Mouse (Mus musculus) intestine, embryonic 15.5 days (tissue): Measurements from ENCODE around the gene Tcea3. TPM values are rescaled to one million over a fixed set of nuclear protein-coding genes. Genes with fewer than 3 reads are reported as not detected.
A peak's percentile ranks its signal among the peaks of the same experiment; 100 is the strongest.

ENCODE experiments used
- ATAC-seq: fragments of 200-750 bp; cut with Nextera tagmentation; 2 replicates; pipeline ENCODE4 v1.8.0; 2017; ENCODE audit warnings: moderate TSS enrichment, moderate library complexity
- H3K27ac ChIP-seq: fragments of 300-500 bp; sonication (generic); 2 replicates; pipeline ENCODE4 v1.5.1; 2015; ENCODE audit warnings: mild to moderate bottlenecking, inconsistent platforms
- H3K27me3 ChIP-seq: fragments of 300-500 bp; sonication (generic); replicated peaks from 2 replicates; pipeline ENCODE4 v1.6.1; 2015; ENCODE audit warnings: inconsistent platforms
- H3K36me3 ChIP-seq: fragments of 300-500 bp; sonication (generic); 2 replicates; pipeline ENCODE4 v1.6.1; 2015; ENCODE audit warnings: inconsistent platforms
- H3K4me1 ChIP-seq: fragments of 300-500 bp; sonication (generic); replicated peaks from 2 replicates; pipeline ENCODE4 v1.6.1; 2015; ENCODE audit warnings: inconsistent platforms
- H3K4me2 ChIP-seq: fragments of 300-500 bp; sonication (generic); replicated peaks from 2 replicates; pipeline ENCODE4 v1.6.1; 2015; ENCODE audit warnings: mild to moderate bottlenecking, inconsistent platforms
- H3K4me3 ChIP-seq: fragments of 300-500 bp; sonication (generic); replicated peaks from 2 replicates; pipeline ENCODE4 v1.5.1; 2015; ENCODE audit warnings: inconsistent platforms
- H3K9ac ChIP-seq: fragments of 300-500 bp; sonication (generic); 2 replicates; pipeline ENCODE4 v1.6.1; 2015; ENCODE audit warnings: inconsistent platforms
- H3K9me3 ChIP-seq: fragments of 300-500 bp; sonication (generic); 2 replicates; pipeline ENCODE4 v1.6.1; 2016; ENCODE audit warnings: inconsistent platforms
- WGBS: fragments of 180-500 bp; shearing (Covaris S2); methylation state at CpG from one replicate; pipeline ENCODE4 v1.1.7; 2015; 5-methylcytosine and 5-hydroxymethylcytosine counted together
- polyA plus RNA-seq: library from polyadenylated mRNA; unstranded; fragments of >200 nt; fragmentation: Nextera tagmentation; extraction: Ambion mirVana; gene quantifications from 2 replicates; pipeline ENCODE4 v1.2.1, GENCODE M21; 2015

The Tcea3 gene
- polyA plus RNA-seq, 1 experiment from 2014 or later = 18.3 TPM

DNA sequence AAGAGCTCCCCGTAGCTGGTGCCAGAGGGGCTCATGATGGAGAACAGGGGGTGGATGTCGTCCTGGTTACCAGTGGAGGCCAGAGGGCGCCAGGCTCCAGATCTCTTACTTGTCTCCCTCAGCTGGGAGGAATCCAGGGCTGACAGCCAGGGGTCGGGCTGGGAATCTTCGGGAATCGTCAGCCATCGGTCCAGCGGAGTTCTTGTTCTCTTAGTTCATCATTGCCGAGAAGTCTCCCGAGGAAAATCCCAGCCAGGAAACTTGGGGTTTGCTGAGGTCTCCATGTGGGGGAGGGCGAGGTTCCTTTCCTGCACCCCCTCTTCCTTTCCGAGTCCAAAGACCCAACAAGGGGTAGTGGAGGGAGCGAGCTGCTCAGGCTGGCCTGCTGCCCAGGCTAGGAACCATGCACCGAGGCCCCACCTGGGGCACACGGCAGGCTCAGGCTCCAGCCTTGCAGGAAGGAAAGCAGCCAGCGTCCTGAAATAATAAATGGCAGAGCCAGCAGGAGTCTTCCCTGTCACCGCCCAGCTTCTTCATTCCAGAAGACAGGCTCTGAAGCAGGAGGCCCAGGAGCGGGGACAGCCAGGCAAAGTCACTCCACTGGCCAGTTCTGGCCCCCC is 28.8 kb upstream of the Tcea3 start:
- Histone ChIP-seq H3K4me2 (peak overlapping the region; percentile 48), H3K36me3 (no peaks in the 10 kb centered on the region), H3K9me3 (no peaks in the 10 kb centered on the region), H3K27ac (peak overlapping the region; percentile 67), H3K9ac (peak overlapping the region; percentile 29; the same call in 1 of the 2 replicates), H3K27me3 (no peaks in the 10 kb centered on the region), H3K4me3 (no peak overlapping the region; the same call in 1 of the 2 replicates), H3K4me1 (peaks cover 37% of the 10 kb centered on the region)
- 16% methylated on average over 18 of the region's 18 CpGs for WGBS
- peak; percentile 67 for ATAC-seq

DNA sequence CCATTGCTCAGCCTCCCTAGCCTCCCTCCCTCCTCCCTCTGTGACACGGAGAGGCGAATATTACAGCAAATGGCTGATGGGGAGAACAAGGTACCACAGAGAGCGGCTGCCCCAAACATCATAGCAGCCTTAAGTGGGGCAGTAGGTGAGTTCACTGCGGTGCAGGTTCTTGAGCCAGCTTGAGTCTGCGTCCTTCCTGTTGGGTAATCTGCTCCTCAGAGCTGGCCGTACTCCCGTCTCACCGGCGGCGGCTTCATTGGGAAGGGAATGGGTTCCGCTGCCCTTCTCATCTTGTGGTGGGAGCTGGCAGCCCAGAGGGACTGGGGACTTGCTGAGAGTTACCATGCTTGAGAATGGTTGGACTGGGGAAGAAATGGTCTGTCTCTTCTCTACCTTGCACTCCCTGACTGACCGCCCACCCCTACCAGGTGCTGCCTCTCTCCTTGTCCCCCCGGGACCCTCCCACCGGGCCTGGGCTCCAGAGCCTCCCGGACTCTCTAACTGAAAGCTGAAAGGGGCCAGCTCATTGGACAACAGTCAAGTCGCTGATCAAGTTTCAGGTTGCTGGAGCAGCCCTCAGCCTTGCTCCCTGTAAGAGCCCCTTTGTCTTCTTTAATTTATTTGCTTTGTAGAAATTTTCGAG is 27.3 kb upstream of the Tcea3 start:
- H3K27me3 ChIP-seq = no peaks in the 10 kb centered on the region
- no peaks in the 10 kb centered on the region for H3K36me3 ChIP-seq
- 0 out of 2 replicates have a peak overlapping the region, but pooled peaks have one; percentile 9 for H3K4me3 ChIP-seq
- H3K4me1 ChIP-seq = peaks cover 36% of the 10 kb centered on the region
- ATAC-seq = peak; percentile 35; the same call in 1 of the 2 replicates
- 17% methylated on average over 17 of the region's 17 CpGs for WGBS
- H3K4me2 ChIP-seq = peak overlapping the region; percentile 42
- no peaks in the 10 kb centered on the region for H3K9me3 ChIP-seq
- peak overlapping the region; percentile 48; the same call in 1 of the 2 replicates for H3K27ac ChIP-seq
- H3K9ac ChIP-seq = no peak overlapping the region

GRCm38 (mm10) chr4:136223549-136224239 is 23.8 kb upstream of the Tcea3 start:
- WGBS = 72% methylated on average over 13 of the region's 13 CpGs
- no peaks in the 10 kb centered on the region for H3K27me3 ChIP-seq
- H3K4me2 ChIP-seq = no peak overlapping the region
- H3K4me3 ChIP-seq = no peak overlapping the region
- no peaks in the 10 kb centered on the region for H3K9me3 ChIP-seq
- no peak overlapping the region for H3K9ac ChIP-seq
- no peaks in the 10 kb centered on the region for H3K36me3 ChIP-seq
- ATAC-seq = no peak
- no peak overlapping the region for H3K27ac ChIP-seq
- peaks cover 27% of the 10 kb centered on the region for H3K4me1 ChIP-seq

GRCm38 (mm10) chr4:136224240-136224559 is 23.3 kb upstream of the Tcea3 start:
- no peaks in the 10 kb centered on the region for H3K36me3 ChIP-seq
- no peak for ATAC-seq
- no peaks in the 10 kb centered on the region for H3K9me3 ChIP-seq
- H3K4me1 ChIP-seq = peaks cover 22% of the 10 kb centered on the region
- no peak overlapping the region for H3K4me3 ChIP-seq
- H3K27ac ChIP-seq = no peak overlapping the region
- 59% methylated on average over 5 of the region's 5 CpGs for WGBS
- H3K4me2 ChIP-seq = no peak overlapping the region
- H3K9ac ChIP-seq = no peak overlapping the region
- H3K27me3 ChIP-seq = no peaks in the 10 kb centered on the region

DNA sequence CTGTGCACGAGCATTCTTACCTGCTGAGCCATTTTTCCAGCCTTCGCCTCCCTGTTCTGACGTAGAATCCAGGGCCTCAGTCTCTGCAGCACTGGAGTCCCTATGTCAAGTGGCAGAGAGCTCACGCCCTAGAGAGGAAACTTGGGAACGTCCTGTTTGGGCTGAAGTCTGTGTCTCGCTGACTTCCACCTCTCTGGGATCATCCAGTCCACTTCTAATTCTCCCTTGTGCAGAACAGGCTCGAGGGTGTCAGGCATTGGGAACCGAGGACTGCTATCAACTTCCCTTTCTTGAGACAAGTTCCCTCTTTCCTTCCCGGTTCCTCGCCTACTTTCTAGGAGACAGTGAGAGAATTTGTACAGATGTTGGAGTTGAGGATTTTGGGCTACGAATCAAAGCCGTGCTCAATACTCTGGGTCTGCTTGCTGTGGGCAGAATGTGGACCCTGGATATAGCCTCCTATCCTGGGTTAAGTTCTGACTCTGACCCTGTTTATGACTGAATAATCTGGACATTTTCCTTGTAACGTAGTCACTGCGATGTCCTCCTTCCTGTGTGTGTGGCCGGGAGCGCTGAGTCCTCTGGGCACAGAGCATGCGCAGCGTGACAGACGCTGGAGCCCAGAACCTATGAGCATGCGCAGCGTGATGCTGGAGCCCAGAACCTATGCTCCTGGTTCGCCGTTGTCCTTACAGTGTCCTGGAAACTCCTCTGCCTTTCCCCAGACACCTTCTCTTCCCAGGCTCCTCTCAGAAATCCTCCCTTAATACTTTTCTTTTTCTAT is 22.7 kb upstream of the Tcea3 start:
- Histone ChIP-seq H3K4me3 (no peak overlapping the region), H3K36me3 (no peaks in the 10 kb centered on the region), H3K9ac (no peak overlapping the region), H3K9me3 (no peaks in the 10 kb centered on the region), H3K27ac (no peak overlapping the region), H3K4me2 (no peak overlapping the region), H3K4me1 (peaks cover 18% of the 10 kb centered on the region), H3K27me3 (no peaks in the 10 kb centered on the region)
- 80% methylated on average over 23 of the region's 23 CpGs for WGBS
- no peak for ATAC-seq

DNA sequence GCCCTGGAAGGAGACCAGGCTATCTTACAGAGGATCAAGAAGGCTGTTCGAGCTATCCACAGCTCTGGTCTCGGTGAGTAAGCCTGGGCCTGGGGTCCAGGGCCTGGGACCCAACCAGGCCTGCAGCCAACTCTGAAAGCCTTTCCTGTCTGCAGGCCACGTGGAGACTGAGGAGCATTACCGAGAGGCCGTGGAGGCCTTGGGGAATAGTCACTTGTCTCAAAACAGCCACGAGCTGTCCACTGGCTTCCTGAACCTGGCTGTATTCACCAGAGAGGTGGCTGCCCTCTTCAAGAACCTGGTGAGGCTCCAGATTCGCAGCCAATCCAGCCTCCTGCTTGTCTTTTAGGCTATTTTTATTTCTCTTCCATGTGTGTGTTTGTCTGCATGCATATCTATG is 20.1 kb upstream of the Tcea3 start:
- WGBS = 69% methylated on average over 7 of the region's 7 CpGs
- Histone ChIP-seq H3K27me3 (no peaks in the 10 kb centered on the region), H3K4me3 (no peak overlapping the region), H3K9me3 (no peaks in the 10 kb centered on the region), H3K36me3 (no peaks in the 10 kb centered on the region), H3K9ac (no peak overlapping the region), H3K4me1 (peaks cover 10% of the 10 kb centered on the region), H3K4me2 (no peak overlapping the region), H3K27ac (no peak overlapping the region)
- ATAC-seq = no peak

- ATAC-seq = peak; percentile 52
- no peak overlapping the region for H3K9ac ChIP-seq
Observed at GRCm38 (mm10) chr4:136228640-136229039, 18.9 kb upstream of the Tcea3 start.

GRCm38 (mm10) chr4:136238669-136239068 is 8.9 kb upstream of the Tcea3 start:
- Histone ChIP-seq H3K27me3 (peaks cover 9% of the 10 kb centered on the region; the same call in 1 of the 2 replicates), H3K27ac (no peak overlapping the region), H3K4me3 (no peak overlapping the region), H3K4me2 (no peak overlapping the region), H3K4me1 (peaks cover 8% of the 10 kb centered on the region; the same call in 1 of the 2 replicates), H3K36me3 (0 out of 2 replicates have a peak, but pooled peaks cover 12% of the 10 kb centered on the region), H3K9ac (no peak overlapping the region), H3K9me3 (no peaks in the 10 kb centered on the region)
- ATAC-seq = no peak
- WGBS = 47% methylated on average over 13 of the region's 13 CpGs

More at GRCm38 (mm10) chr4:136228640-136229039, 18.9 kb upstream of the Tcea3 start:
- H3K9me3 ChIP-seq = no peaks in the 10 kb centered on the region
- no peak overlapping the region for H3K4me3 ChIP-seq
- no peaks in the 10 kb centered on the region for H3K36me3 ChIP-seq
- H3K27ac ChIP-seq = no peak overlapping the region
- 68% methylated on average over 5 of the region's 5 CpGs for WGBS
- no peaks in the 10 kb centered on the region for H3K27me3 ChIP-seq
- H3K4me1 ChIP-seq = peaks cover 10% of the 10 kb centered on the region
- H3K4me2 ChIP-seq = no peak overlapping the region

- ATAC-seq = no peak
- Histone ChIP-seq H3K36me3 (0 out of 2 replicates have a peak, but pooled peaks cover 13% of the 10 kb centered on the region), H3K4me3 (no peak overlapping the region), H3K4me2 (no peak overlapping the region), H3K27me3 (peaks cover 9% of the 10 kb centered on the region; the same call in 1 of the 2 replicates), H3K27ac (no peak overlapping the region), H3K4me1 (peaks cover 8% of the 10 kb centered on the region; the same call in 1 of the 2 replicates), H3K9ac (no peak overlapping the region), H3K9me3 (no peaks in the 10 kb centered on the region)
- WGBS = 81% methylated on average over 9 of the region's 9 CpGs
Observed at GRCm38 (mm10) chr4:136239111-136239510, 8.4 kb upstream of the Tcea3 start.

DNA sequence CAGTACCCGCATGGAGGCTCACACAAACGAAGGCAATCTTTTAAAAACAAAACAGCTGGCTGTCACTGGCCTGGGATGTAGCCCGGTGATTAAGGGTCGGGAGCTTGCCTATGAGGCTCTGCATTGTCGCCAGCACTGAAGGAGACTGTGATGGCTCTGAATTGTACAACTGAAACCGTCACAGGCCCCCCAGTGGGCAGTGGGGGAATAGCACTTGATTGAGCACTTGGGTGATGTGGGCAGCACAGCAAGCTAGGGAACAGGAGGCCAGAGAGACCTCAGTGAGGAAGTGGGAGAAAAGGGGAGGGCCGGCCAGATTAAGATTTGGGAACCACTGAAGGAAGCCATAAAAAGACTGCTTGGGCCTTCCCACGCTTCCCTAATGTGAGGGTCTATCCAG is 7.9 kb upstream of the Tcea3 start:
- Histone ChIP-seq H3K4me3 (no peak overlapping the region), H3K27ac (no peak overlapping the region), H3K27me3 (peaks cover 9% of the 10 kb centered on the region; the same call in 1 of the 2 replicates), H3K4me2 (no peak overlapping the region), H3K4me1 (peaks cover 8% of the 10 kb centered on the region; the same call in 1 of the 2 replicates), H3K9ac (no peak overlapping the region), H3K9me3 (no peaks in the 10 kb centered on the region), H3K36me3 (0 out of 2 replicates have a peak, but pooled peaks cover 13% of the 10 kb centered on the region)
- ATAC-seq = peak; percentile 66
- 20% methylated on average over 8 of the region's 8 CpGs for WGBS

GRCm38 (mm10) chr4:136240123-136240522 is 7.4 kb upstream of the Tcea3 start:
- H3K4me2 ChIP-seq = no peak overlapping the region
- H3K9me3 ChIP-seq = no peaks in the 10 kb centered on the region
- 73% methylated on average over 14 of the region's 14 CpGs for WGBS
- peaks cover 9% of the 10 kb centered on the region; the same call in 1 of the 2 replicates for H3K27me3 ChIP-seq
- H3K36me3 ChIP-seq = 0 out of 2 replicates have a peak, but pooled peaks cover 13% of the 10 kb centered on the region
- no peak; the same call in 1 of the 2 replicates for ATAC-seq
- no peak overlapping the region for H3K27ac ChIP-seq
- H3K4me3 ChIP-seq = no peak overlapping the region
- H3K4me1 ChIP-seq = peaks cover 8% of the 10 kb centered on the region; the same call in 1 of the 2 replicates
- no peak overlapping the region for H3K9ac ChIP-seq
